In the genomic region with DNA sequence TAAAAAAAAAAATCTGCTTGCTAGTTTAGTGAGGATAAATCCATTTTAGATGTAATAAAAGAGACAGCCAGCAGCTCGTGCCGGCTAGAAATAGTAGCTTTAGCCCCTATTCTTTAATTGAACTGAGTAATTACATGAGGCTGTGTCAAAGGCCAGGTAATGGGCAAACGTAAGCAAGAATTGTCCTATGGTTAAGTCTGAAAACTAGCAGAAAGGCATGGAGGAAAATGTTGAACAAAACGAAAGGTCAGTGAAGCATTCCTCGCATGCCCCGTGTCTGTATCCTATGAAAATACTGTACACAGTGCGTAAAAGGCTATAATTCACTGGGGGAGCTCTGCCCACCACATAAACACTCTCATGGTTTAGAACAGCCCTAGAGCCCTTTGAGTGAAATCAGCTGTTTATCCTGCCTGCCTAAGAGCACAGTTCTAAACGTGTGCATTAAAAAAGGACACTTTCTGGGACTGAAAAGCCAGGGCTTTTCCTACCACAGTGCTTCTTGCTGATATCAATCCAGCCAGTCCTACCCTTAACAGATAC, we compare ENCODE assay signal across 14 mouse cellular contexts.
A peak's percentile ranks its signal among the peaks of the same experiment; 100 is the strongest.
DNase-seq lines count a peak whose midpoint lies in the region; ATAC-seq and TF ChIP-seq lines count a peak whose summit lies in the region.
"Had no signal": no experiment of that assay in that cellular context is flagged by ENCODE, and none has a peak within 500 bp of the region (broad histone marks: within the 10 kb centered on the region; RNA-seq: fewer than 3 reads in every experiment).

No protein-coding gene starts in this region.

- H3K27ac ChIP-seq in embryonic facial prominence, embryonic 13.5 days = peak overlapping the region; percentile 81
- H3K27ac ChIP-seq in embryonic fibroblast, embryonic 13.5 days (ENCODE audit: insufficient read depth, low read length) = peak overlapping the region; percentile 95
- H3K27ac ChIP-seq in limb, embryonic 13.5 days = no peak overlapping the region
- H3K27ac ChIP-seq in liver, embryonic 12.5 days = no peak overlapping the region
- H3K27ac ChIP-seq: hindbrain, embryonic 13.5 days; midbrain, embryonic 15.5 days had no signal

- peak; percentile 19 for DNase-seq in kidney, adult 9 months
- DNase-seq in kidney, adult 8-10 months = no peak
- DNase-seq in layer of hippocampus, postnatal 25 days (ENCODE audit: extremely low spot score in 1 of 2, low spot score in 1 of 2) = no peak
- DNase-seq: cerebellum, adult 8-10 months; lung, postnatal 36 days; thymus, adult 18-20 months had no signal

- H3K4me3 ChIP-seq in embryonic facial prominence, embryonic 13.5 days = no peak overlapping the region
- no peak overlapping the region for H3K4me3 ChIP-seq in embryonic fibroblast, embryonic 13.5 days (ENCODE audit: insufficient read depth, low read length)
- H3K4me3 ChIP-seq in limb, embryonic 13.5 days = no peak overlapping the region
- H3K4me3 ChIP-seq in liver, embryonic 12.5 days = no peak overlapping the region
- H3K4me3 ChIP-seq: hindbrain, embryonic 13.5 days; midbrain, embryonic 15.5 days had no signal

- TF ChIP-seq CTCF in embryonic fibroblast, embryonic 13.5 days (IDR thresholded peaks at IDR 0.05; ENCODE audit: borderline replicate concordance, insufficient read depth, low read length) = no peak

- no peaks in the 10 kb centered on the region for H3K27me3 ChIP-seq in embryonic facial prominence, embryonic 13.5 days
- H3K27me3 ChIP-seq in limb, embryonic 13.5 days = no peaks in the 10 kb centered on the region
- H3K27me3 ChIP-seq in liver, embryonic 12.5 days (replicated peaks) = no peaks in the 10 kb centered on the region
- H3K27me3 ChIP-seq: hindbrain, embryonic 13.5 days; midbrain, embryonic 15.5 days; Patski had no signal

- no peak for TF ChIP-seq POLR2A in embryonic fibroblast, embryonic 13.5 days (IDR thresholded peaks at IDR 0.05; ENCODE audit: low read depth, low read length)

- no peak overlapping the region for H3K9ac ChIP-seq in embryonic facial prominence, embryonic 13.5 days
- H3K9ac ChIP-seq in limb, embryonic 13.5 days = no peak overlapping the region
- H3K9ac ChIP-seq in liver, embryonic 12.5 days = no peak overlapping the region
- H3K9ac ChIP-seq: hindbrain, embryonic 13.5 days; midbrain, embryonic 15.5 days had no signal

- H3K36me3 ChIP-seq in embryonic facial prominence, embryonic 13.5 days = no peaks in the 10 kb centered on the region
- H3K36me3 ChIP-seq in limb, embryonic 13.5 days = no peaks in the 10 kb centered on the region
- no peaks in the 10 kb centered on the region for H3K36me3 ChIP-seq in liver, embryonic 12.5 days
- H3K36me3 ChIP-seq: hindbrain, embryonic 13.5 days; midbrain, embryonic 15.5 days had no signal

- WGBS in embryonic facial prominence, embryonic 13.5 days = 44% methylated on average over 8 of the region's 8 CpGs
- WGBS in limb, embryonic 13.5 days = 25% methylated on average over 8 of the region's 8 CpGs
- 70% methylated on average over 8 of the region's 8 CpGs for WGBS in liver, embryonic 12.5 days (ENCODE audit: insufficient replicate concordance)

- H3K4me2 ChIP-seq in embryonic facial prominence, embryonic 13.5 days = no peak overlapping the region
- peak overlapping the region; percentile 27; the same call in 1 of the 2 replicates for H3K4me2 ChIP-seq in limb, embryonic 13.5 days (replicated peaks)
- H3K4me2 ChIP-seq in liver, embryonic 12.5 days = no peak overlapping the region
- H3K4me2 ChIP-seq: hindbrain, embryonic 13.5 days; midbrain, embryonic 15.5 days had no signal

- no peaks in the 10 kb centered on the region for H3K9me3 ChIP-seq in embryonic facial prominence, embryonic 13.5 days
- 0 out of 2 replicates have a peak, but pooled peaks cover 5% of the 10 kb centered on the region for H3K9me3 ChIP-seq in limb, embryonic 13.5 days
- H3K9me3 ChIP-seq in liver, embryonic 12.5 days (replicated peaks) = no peaks in the 10 kb centered on the region
- H3K9me3 ChIP-seq: hindbrain, embryonic 13.5 days; midbrain, embryonic 15.5 days had no signal

- H3K4me1 ChIP-seq in embryonic facial prominence, embryonic 13.5 days = peaks cover 15% of the 10 kb centered on the region
- peaks cover 3% of the 10 kb centered on the region; the same call in 1 of the 2 replicates for H3K4me1 ChIP-seq in embryonic fibroblast, embryonic 13.5 days (ENCODE audit: control insufficient read depth, insufficient read depth, low read length)
- peaks cover 11% of the 10 kb centered on the region for H3K4me1 ChIP-seq in limb, embryonic 13.5 days
- H3K4me1 ChIP-seq in liver, embryonic 12.5 days = no peaks in the 10 kb centered on the region
- H3K4me1 ChIP-seq: hindbrain, embryonic 13.5 days; midbrain, embryonic 15.5 days had no signal

- no peak for ATAC-seq in embryonic facial prominence, embryonic 13.5 days (ENCODE audit: insufficient number of reproducible peaks, insufficient read depth, low FRiP score, low TSS enrichment, low read depth)
- ATAC-seq in limb, embryonic 13.5 days (ENCODE audit: low FRiP score, low read depth) = no peak
- ATAC-seq in CD4-positive, CD25-positive, alpha-beta regulatory T cell, adult 4 months = no peak
- no peak for ATAC-seq in liver, embryonic 12.5 days
- ATAC-seq: midbrain, embryonic 15.5 days; Patski had no signal

Comparison
In these comparisons a context has a peak if more than half of its experiments do, and no peak if none do; other contexts are left out.
1. H3K27ac ChIP-seq: peak in embryonic facial prominence, embryonic 13.5 days (single experiment) and embryonic fibroblast, embryonic 13.5 days (single experiment); none in limb, embryonic 13.5 days (single experiment) and liver, embryonic 12.5 days (single experiment).